Mouse (Mus musculus) midbrain, embryonic 11.5 days (tissue): ENCODE measurements at regions not wholly inside any gene's neighbourhood (a gene's known extent, or its start where the extent isn't known, plus 50 kb on each side); places are given as distances from the start of the nearest gene placed in this dataset.
A peak's percentile ranks its signal among the peaks of the same experiment; 100 is the strongest.

Source experiments
- ATAC-seq: fragments of 200-750 bp; cut with Nextera tagmentation; 2 replicates; pipeline ENCODE4 v1.8.0; 2017; ENCODE audit warnings: moderate TSS enrichment, moderate library complexity; ENCODE audit not compliant: low FRiP score
- DNase-seq: peaks from one replicate; pipeline ENCODE4 v3.0.0; 2015; ENCODE audit warnings: low spot score; ENCODE audit errors: missing footprints
- H3K27ac ChIP-seq: fragments of 300-500 bp; sonication (generic); 2 replicates; pipeline ENCODE4 v1.5.1; 2014; ENCODE audit warnings: low read depth, low read length
- H3K27me3 ChIP-seq: fragments of 300-500 bp; sonication (generic); 2 replicates; pipeline ENCODE4 v1.6.1; 2014; ENCODE audit warnings: mild to moderate bottlenecking, low read length, moderate library complexity, mixed read lengths; ENCODE audit not compliant: control insufficient read depth, insufficient read depth
- H3K36me3 ChIP-seq: fragments of 300-500 bp; sonication (generic); 2 replicates; pipeline ENCODE4 v1.6.1; 2014; ENCODE audit warnings: mild to moderate bottlenecking, low read length, moderate library complexity, mixed read lengths; ENCODE audit not compliant: control insufficient read depth, insufficient read depth
- H3K4me1 ChIP-seq: fragments of 300-500 bp; sonication (generic); 2 replicates; pipeline ENCODE4 v1.6.1; 2014; ENCODE audit warnings: low read length; ENCODE audit not compliant: control insufficient read depth, insufficient read depth
- H3K4me2 ChIP-seq: fragments of 300-500 bp; sonication (generic); 2 replicates; pipeline ENCODE4 v1.6.1; 2014; ENCODE audit warnings: mild to moderate bottlenecking, moderate library complexity
- H3K4me3 ChIP-seq: fragments of 300-500 bp; sonication (generic); 2 replicates; pipeline ENCODE4 v1.5.1; 2014; ENCODE audit warnings: low read depth, low read length
- H3K9ac ChIP-seq: fragments of 300-500 bp; sonication (generic); 2 replicates; pipeline ENCODE4 v1.6.1; 2014; ENCODE audit warnings: low read length
- H3K9me3 ChIP-seq: fragments of 300-500 bp; sonication (generic); 2 replicates; pipeline ENCODE4 v1.6.1; 2016; ENCODE audit warnings: low read length; ENCODE audit not compliant: control insufficient read depth
- WGBS: fragments of 180-500 bp; shearing (Covaris S2); extraction: QIAGEN DNeasy Blood & Tissue Kit; methylation state at CpG from one replicate; pipeline ENCODE4 v1.1.7; 2014; 5-methylcytosine and 5-hydroxymethylcytosine counted together

- Histone ChIP-seq H3K27me3 (no peaks in the 10 kb centered on the region), H3K4me3 (no peak overlapping the region), H3K9me3 (no peaks in the 10 kb centered on the region), H3K36me3 (no peaks in the 10 kb centered on the region), H3K4me2 (no peak overlapping the region), H3K4me1 (0 out of 2 replicates have a peak, but pooled peaks cover 2% of the 10 kb centered on the region), H3K27ac (no peak overlapping the region), H3K9ac (no peak overlapping the region)
- DNase-seq, result no peak
- ATAC-seq, result no peak
- 40% methylated on average over 8 of the region's 8 CpGs for WGBS
Measured at GRCm38 (mm10) chr1:157016625-157017024, 77.2 kb upstream of the Ralgps2 start.

GRCm38 (mm10) chr1:157014532-157015497 lies 75.4 kb upstream of the Ralgps2 start:
- Histone ChIP-seq H3K27ac (no peak overlapping the region), H3K4me3 (no peak overlapping the region), H3K4me2 (no peak overlapping the region), H3K36me3 (no peaks in the 10 kb centered on the region), H3K27me3 (no peaks in the 10 kb centered on the region), H3K9ac (no peak overlapping the region), H3K9me3 (no peaks in the 10 kb centered on the region), H3K4me1 (0 out of 2 replicates have a peak, but pooled peaks cover 2% of the 10 kb centered on the region)
- ATAC-seq (no peak), DNase-seq (peak; percentile 85)
- WGBS, result 88% methylated on average over 17 of the region's 17 CpGs

DNA sequence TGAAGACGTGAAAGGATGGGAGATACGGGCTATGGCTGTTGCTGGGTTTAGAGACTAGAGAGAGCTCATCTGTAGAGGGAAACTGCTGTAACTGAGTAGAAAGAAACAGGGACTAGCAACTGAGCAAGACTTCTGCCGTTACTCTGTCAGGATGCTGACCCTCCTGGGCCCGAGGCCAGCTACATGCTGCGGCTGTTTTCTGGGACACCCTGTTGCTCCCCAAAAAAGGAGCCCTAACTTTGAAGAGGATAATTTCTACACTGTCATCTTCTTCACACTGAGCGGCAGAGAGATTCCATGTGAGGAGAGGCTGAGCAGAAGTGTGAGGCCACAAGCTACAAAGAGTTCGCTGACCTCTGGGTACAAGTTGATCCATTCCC lies 74.2 kb upstream of the Ralgps2 start:
- Histone ChIP-seq H3K9me3 (no peaks in the 10 kb centered on the region), H3K27me3 (no peaks in the 10 kb centered on the region), H3K36me3 (no peaks in the 10 kb centered on the region), H3K9ac (no peak overlapping the region), H3K4me1 (0 out of 2 replicates have a peak, but pooled peaks cover 2% of the 10 kb centered on the region), H3K4me3 (no peak overlapping the region), H3K4me2 (no peak overlapping the region), H3K27ac (no peak overlapping the region)
- DNase-seq (no peak), ATAC-seq (no peak)
- 70% methylated on average over 7 of the region's 7 CpGs for WGBS

DNA sequence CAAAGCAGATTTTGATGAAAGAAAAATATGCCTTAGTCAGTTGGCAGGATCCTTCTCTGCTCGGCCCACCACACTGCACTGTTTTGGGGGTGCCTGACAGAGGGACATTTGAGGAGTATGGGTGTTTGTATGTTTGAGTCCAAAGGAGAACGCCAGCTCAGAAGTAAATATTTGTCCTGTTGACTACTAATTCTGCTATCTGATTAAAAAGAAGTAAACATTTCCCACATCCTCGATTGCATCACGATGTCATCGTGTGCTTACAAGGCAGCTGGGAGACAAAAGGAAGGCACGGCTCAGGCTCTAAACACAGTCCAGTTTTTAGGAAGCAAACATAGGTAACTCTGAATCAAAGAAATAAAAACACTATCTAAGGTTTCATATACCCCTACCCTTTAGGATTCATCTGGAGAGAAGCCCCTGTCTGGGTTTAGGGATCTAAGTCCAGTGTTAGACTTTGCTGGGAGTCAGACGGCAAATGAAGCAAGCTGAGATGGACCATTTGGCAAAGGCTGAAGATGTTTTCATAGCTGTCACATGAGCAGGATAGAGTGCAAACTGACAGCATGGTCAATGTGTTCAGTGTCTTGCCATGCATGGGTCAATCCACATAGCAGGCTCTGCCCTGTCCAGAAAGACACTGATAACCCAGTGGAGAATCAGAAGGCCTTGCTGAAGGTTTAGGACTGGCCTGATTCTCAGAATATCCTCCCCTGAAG lies 73.7 kb upstream of the Ralgps2 start:
- no peak overlapping the region for H3K4me3 ChIP-seq
- no peak overlapping the region for H3K4me2 ChIP-seq
- no peak overlapping the region for H3K27ac ChIP-seq
- WGBS, result 79% methylated on average over 7 of the region's 7 CpGs
- H3K4me1 ChIP-seq, result 0 out of 2 replicates have a peak, but pooled peaks cover 2% of the 10 kb centered on the region
- ATAC-seq, result no peak
- no peaks in the 10 kb centered on the region for H3K36me3 ChIP-seq
- no peaks in the 10 kb centered on the region for H3K27me3 ChIP-seq
- H3K9ac ChIP-seq, result no peak overlapping the region
- DNase-seq, result no peak
- H3K9me3 ChIP-seq, result no peaks in the 10 kb centered on the region

- no peak for ATAC-seq
- no peak for DNase-seq
- Histone ChIP-seq H3K9ac (no peak overlapping the region), H3K4me2 (no peak overlapping the region), H3K4me1 (no peaks in the 10 kb centered on the region), H3K36me3 (no peaks in the 10 kb centered on the region), H3K9me3 (no peaks in the 10 kb centered on the region), H3K4me3 (no peak overlapping the region), H3K27ac (no peak overlapping the region), H3K27me3 (no peaks in the 10 kb centered on the region)
- 91% methylated on average over 6 of the region's 6 CpGs for WGBS
Measured at GRCm38 (mm10) chr1:157011226-157011625, 71.8 kb upstream of the Ralgps2 start.

- H3K4me3 ChIP-seq, result no peak overlapping the region
- DNase-seq (no peak), ATAC-seq (no peak)
- H3K36me3 ChIP-seq, result no peaks in the 10 kb centered on the region
- WGBS, result 75% methylated on average over 9 of the region's 9 CpGs
- no peaks in the 10 kb centered on the region for H3K27me3 ChIP-seq
- H3K9ac ChIP-seq, result no peak overlapping the region
- H3K4me2 ChIP-seq, result no peak overlapping the region
- no peaks in the 10 kb centered on the region for H3K9me3 ChIP-seq
- no peak overlapping the region for H3K27ac ChIP-seq
- H3K4me1 ChIP-seq, result no peaks in the 10 kb centered on the region
Measured at GRCm38 (mm10) chr1:157009427-157009826, 70.0 kb upstream of the Ralgps2 start.

GRCm38 (mm10) chr1:157007891-157008730 lies 68.7 kb upstream of the Ralgps2 start:
- no peaks in the 10 kb centered on the region for H3K27me3 ChIP-seq
- WGBS, result 84% methylated on average over 4 of the region's 4 CpGs

GRCm38 (mm10) chr1:157004312-157005074 lies 65.1 kb upstream of the Ralgps2 start:
- Histone ChIP-seq H3K4me3 (no peak overlapping the region), H3K9ac (no peak overlapping the region), H3K27me3 (no peaks in the 10 kb centered on the region), H3K36me3 (no peaks in the 10 kb centered on the region), H3K9me3 (no peaks in the 10 kb centered on the region), H3K4me2 (no peak overlapping the region), H3K27ac (no peak overlapping the region), H3K4me1 (no peaks in the 10 kb centered on the region)
- no peak for DNase-seq
- 91% methylated on average over 16 of the region's 16 CpGs for WGBS
- ATAC-seq, result no peak

More at GRCm38 (mm10) chr1:157007891-157008730, 68.7 kb upstream of the Ralgps2 start:
- Histone ChIP-seq H3K4me2 (no peak overlapping the region), H3K9ac (no peak overlapping the region), H3K4me3 (no peak overlapping the region), H3K9me3 (no peaks in the 10 kb centered on the region), H3K27ac (no peak overlapping the region), H3K4me1 (no peaks in the 10 kb centered on the region), H3K36me3 (no peaks in the 10 kb centered on the region)
- ATAC-seq (no peak), DNase-seq (no peak)
